Mouse (Mus musculus) stomach, embryonic 16.5 days (tissue): ENCODE results near the gene Dpp4. TPM values are rescaled to one million over a fixed set of nuclear protein-coding genes. Genes with fewer than 3 reads are reported as not detected.

Experiments used
- ATAC-seq: fragments of 200-750 bp; cut with Nextera tagmentation; 2 replicates; pipeline ENCODE4 v1.8.0; 2017; ENCODE audit warnings: moderate number of reproducible peaks, moderate TSS enrichment; ENCODE audit not compliant: insufficient read depth, low FRiP score
- H3K27ac ChIP-seq: fragments of 300-500 bp; sonication (generic); 2 replicates; pipeline ENCODE4 v1.5.1; 2014; ENCODE audit warnings: low read length
- H3K27me3 ChIP-seq: fragments of 300-500 bp; sonication (generic); 2 replicates; pipeline ENCODE4 v1.6.1; 2014; ENCODE audit warnings: low read length, control low read depth, mixed read lengths; ENCODE audit not compliant: control insufficient read depth, insufficient read depth
- H3K36me3 ChIP-seq: fragments of 300-500 bp; sonication (generic); 2 replicates; pipeline ENCODE4 v1.6.1; 2014; ENCODE audit warnings: low read length; ENCODE audit not compliant: control insufficient read depth, insufficient read depth
- H3K4me1 ChIP-seq: fragments of 300-500 bp; sonication (generic); 2 replicates; pipeline ENCODE4 v1.6.1; 2014; ENCODE audit warnings: low read length, control low read depth, mixed read lengths; ENCODE audit not compliant: control insufficient read depth, insufficient read depth
- H3K4me2 ChIP-seq: fragments of 300-500 bp; sonication (generic); 2 replicates; pipeline ENCODE4 v1.6.1; 2014; ENCODE audit warnings: low read depth, low read length, mixed read lengths
- H3K4me3 ChIP-seq: fragments of 300-500 bp; sonication (generic); replicated peaks from 2 replicates; pipeline ENCODE4 v1.5.1; 2014; ENCODE audit warnings: mild to moderate bottlenecking, low read length
- H3K9ac ChIP-seq: fragments of 300-500 bp; sonication (generic); 2 replicates; pipeline ENCODE4 v1.6.1; 2014; ENCODE audit warnings: low read length
- H3K9me3 ChIP-seq: fragments of 300-500 bp; sonication (generic); replicated peaks from 2 replicates; pipeline ENCODE4 v1.6.1; 2016; ENCODE audit warnings: low read length, control low read depth; ENCODE audit not compliant: control insufficient read depth
- WGBS: fragments of 180-500 bp; shearing (Covaris S2); extraction: QIAGEN DNeasy Blood & Tissue Kit; methylation state at CpG from one replicate; pipeline ENCODE4 v1.1.7; 2014; 5-methylcytosine and 5-hydroxymethylcytosine counted together
- polyA plus RNA-seq: library from polyadenylated mRNA; unstranded; fragments of >200 nt; fragmentation: Nextera tagmentation; extraction: Ambion mirVana; gene quantifications from 2 replicates; pipeline ENCODE4 v1.2.1, GENCODE M21; 2015

The Dpp4 gene
- polyA plus RNA-seq, 1 experiment from 2014 or later = 18.5 TPM

GRCm38 (mm10) chr2:62339222-62339944 is 72.6 kb downstream of the Dpp4 start:
- no peak overlapping the region for H3K9ac ChIP-seq
- no peaks in the 10 kb centered on the region for H3K36me3 ChIP-seq
- H3K4me1 ChIP-seq = no peaks in the 10 kb centered on the region
- no peak overlapping the region for H3K4me2 ChIP-seq
- WGBS = 66% methylated on average over 4 of the region's 4 CpGs
- no peaks in the 10 kb centered on the region for H3K27me3 ChIP-seq
- no peaks in the 10 kb centered on the region for H3K9me3 ChIP-seq
- H3K4me3 ChIP-seq = no peak overlapping the region
- no peak overlapping the region for H3K27ac ChIP-seq
- ATAC-seq = no peak

GRCm38 (mm10) chr2:62337086-62337485 is 74.9 kb downstream of the Dpp4 start:
- no peak overlapping the region for H3K9ac ChIP-seq
- no peak overlapping the region for H3K4me3 ChIP-seq
- H3K4me1 ChIP-seq = no peaks in the 10 kb centered on the region
- H3K9me3 ChIP-seq = no peaks in the 10 kb centered on the region
- ATAC-seq = no peak
- no peaks in the 10 kb centered on the region for H3K27me3 ChIP-seq
- WGBS = 85% methylated on average over 7 of the region's 7 CpGs
- no peak overlapping the region for H3K4me2 ChIP-seq
- no peak overlapping the region for H3K27ac ChIP-seq
- H3K36me3 ChIP-seq = no peaks in the 10 kb centered on the region

- Histone ChIP-seq H3K4me3 (no peak overlapping the region), H3K9ac (no peak overlapping the region), H3K9me3 (no peaks in the 10 kb centered on the region), H3K36me3 (no peaks in the 10 kb centered on the region), H3K27ac (no peak overlapping the region), H3K27me3 (no peaks in the 10 kb centered on the region), H3K4me1 (no peaks in the 10 kb centered on the region), H3K4me2 (no peak overlapping the region)
- ATAC-seq = no peak
- WGBS = 80% methylated on average over 4 of the region's 4 CpGs
Observed at GRCm38 (mm10) chr2:62334397-62335243, 77.4 kb downstream of the Dpp4 start.

GRCm38 (mm10) chr2:62332465-62332864 is 79.6 kb downstream of the Dpp4 start:
- 81% methylated on average over 8 of the region's 8 CpGs for WGBS
- no peaks in the 10 kb centered on the region for H3K9me3 ChIP-seq
- H3K4me2 ChIP-seq = no peak overlapping the region
- H3K36me3 ChIP-seq = no peaks in the 10 kb centered on the region
- H3K9ac ChIP-seq = no peak overlapping the region
- no peak overlapping the region for H3K4me3 ChIP-seq
- no peaks in the 10 kb centered on the region for H3K4me1 ChIP-seq
- ATAC-seq = no peak
- no peak overlapping the region for H3K27ac ChIP-seq
- no peaks in the 10 kb centered on the region for H3K27me3 ChIP-seq

GRCm38 (mm10) chr2:62331913-62332312 is 80.1 kb downstream of the Dpp4 start:
- no peak overlapping the region for H3K27ac ChIP-seq
- no peaks in the 10 kb centered on the region for H3K4me1 ChIP-seq
- H3K9me3 ChIP-seq = no peaks in the 10 kb centered on the region
- no peaks in the 10 kb centered on the region for H3K36me3 ChIP-seq
- H3K9ac ChIP-seq = no peak overlapping the region
- no peaks in the 10 kb centered on the region for H3K27me3 ChIP-seq
- H3K4me2 ChIP-seq = no peak overlapping the region
- ATAC-seq = no peak
- 64% methylated on average over 4 of the region's 4 CpGs for WGBS
- H3K4me3 ChIP-seq = no peak overlapping the region

- no peaks in the 10 kb centered on the region for H3K36me3 ChIP-seq
- 84% methylated on average over 2 of the region's 2 CpGs for WGBS
- ATAC-seq = no peak
- H3K9me3 ChIP-seq = no peaks in the 10 kb centered on the region
- no peak overlapping the region for H3K4me2 ChIP-seq
- H3K4me3 ChIP-seq = no peak overlapping the region
- H3K4me1 ChIP-seq = no peaks in the 10 kb centered on the region
- H3K9ac ChIP-seq = no peak overlapping the region
- no peak overlapping the region for H3K27ac ChIP-seq
- no peaks in the 10 kb centered on the region for H3K27me3 ChIP-seq
Observed at GRCm38 (mm10) chr2:62325388-62325787, 86.6 kb downstream of the Dpp4 start.

- Histone ChIP-seq H3K27me3 (no peaks in the 10 kb centered on the region), H3K36me3 (no peaks in the 10 kb centered on the region), H3K4me3 (no peak overlapping the region), H3K27ac (no peak overlapping the region), H3K4me1 (no peaks in the 10 kb centered on the region), H3K9ac (no peak overlapping the region), H3K9me3 (no peaks in the 10 kb centered on the region), H3K4me2 (no peak overlapping the region)
- no peak for ATAC-seq
- WGBS = 82% methylated on average over 9 of the region's 9 CpGs
Observed at GRCm38 (mm10) chr2:62323078-62323637, 88.9 kb downstream of the Dpp4 start.

- Histone ChIP-seq H3K36me3 (no peaks in the 10 kb centered on the region), H3K9me3 (no peaks in the 10 kb centered on the region), H3K27ac (no peak overlapping the region), H3K27me3 (no peaks in the 10 kb centered on the region), H3K4me3 (no peak overlapping the region), H3K4me2 (no peak overlapping the region), H3K9ac (no peak overlapping the region), H3K4me1 (no peaks in the 10 kb centered on the region)
- 83% methylated on average over 3 of the region's 3 CpGs for WGBS
- ATAC-seq = no peak
Observed at GRCm38 (mm10) chr2:62319489-62319888, 92.5 kb downstream of the Dpp4 start.

GRCm38 (mm10) chr2:62316930-62317329 is 95.1 kb downstream of the Dpp4 start:
- Histone ChIP-seq H3K4me2 (no peak overlapping the region), H3K9ac (no peak overlapping the region), H3K4me1 (no peaks in the 10 kb centered on the region), H3K9me3 (no peaks in the 10 kb centered on the region), H3K27ac (no peak overlapping the region), H3K4me3 (no peak overlapping the region), H3K36me3 (no peaks in the 10 kb centered on the region), H3K27me3 (no peaks in the 10 kb centered on the region)
- ATAC-seq = no peak
- 59% methylated on average over 2 of the region's 2 CpGs for WGBS
